Mouse (Mus musculus): ENCODE measurements around the gene Mchr1. TPM values are rescaled to one million over a fixed set of nuclear protein-coding genes. Genes with fewer than 3 reads are reported as not detected.

The Mchr1 gene
- polyA plus RNA-seq, 1 experiment from 2014 or later: 1.2 TPM

DNA sequence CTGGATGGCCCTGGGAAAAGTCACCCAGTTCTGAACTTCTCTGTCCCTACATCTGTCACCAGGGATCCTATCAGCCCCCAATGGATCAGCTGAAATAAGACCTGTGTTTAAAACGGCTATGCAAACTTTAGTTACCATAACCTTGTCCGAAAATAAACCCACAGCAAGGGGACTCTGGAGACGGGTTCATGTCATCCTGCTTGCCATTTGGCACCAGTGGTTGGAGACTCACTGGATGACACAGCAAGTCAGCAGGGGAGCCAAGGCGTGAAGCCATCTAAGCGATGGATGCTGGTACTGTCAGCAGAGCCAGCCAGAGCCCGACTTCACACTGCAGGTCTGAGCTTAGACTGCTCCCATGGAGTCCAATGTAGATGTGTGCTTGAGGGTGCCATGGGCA is 13.9 kb upstream of the Mchr1 start:
- Histone ChIP-seq H3K4me2 (ENCODE audit: low read depth, low read length) (no peak overlapping the region), H3K27ac (ENCODE audit: low read length) (no peak overlapping the region), H3K27me3 (ENCODE audit: control insufficient read depth, insufficient read depth, low read depth, low read length) (no peaks in the 10 kb centered on the region), H3K9me3 (ENCODE audit: control insufficient read depth, low read length) (no peaks in the 10 kb centered on the region), H3K36me3 (ENCODE audit: control insufficient read depth, insufficient read depth, low read length) (no peaks in the 10 kb centered on the region), H3K4me3 (ENCODE audit: low read length) (no peak overlapping the region), H3K4me1 (replicated peaks; ENCODE audit: control insufficient read depth, insufficient read depth, low read length) (no peaks in the 10 kb centered on the region), H3K9ac (ENCODE audit: low read length) (no peak overlapping the region)
- no peak for ATAC-seq (ENCODE audit: low read depth)
- WGBS: 45% methylated on average over 6 of the region's 6 CpGs

DNA sequence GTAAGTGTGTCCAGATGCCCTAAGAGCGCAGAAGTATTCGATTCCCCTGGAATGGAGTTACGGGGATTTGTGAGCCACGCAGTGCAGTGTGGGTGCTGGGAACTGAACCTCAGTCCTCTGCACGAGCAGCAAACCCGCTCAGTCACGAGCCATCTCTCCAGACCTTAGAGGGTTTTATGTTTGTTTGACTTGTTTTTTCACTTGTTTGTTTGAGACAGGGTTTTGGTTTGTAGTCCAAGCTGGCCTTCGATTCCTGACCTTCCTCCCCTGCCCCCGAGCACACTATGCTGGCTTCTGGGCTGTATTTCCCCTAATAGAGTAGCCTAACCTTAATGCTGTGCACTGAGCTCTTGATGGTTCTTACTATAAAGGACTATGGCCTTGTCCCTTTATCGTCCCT is 10.3 kb upstream of the Mchr1 start:
- H3K27me3 ChIP-seq (ENCODE audit: control insufficient read depth, insufficient read depth, low read depth, low read length): no peaks in the 10 kb centered on the region
- no peak for ATAC-seq (ENCODE audit: low read depth)
- no peaks in the 10 kb centered on the region for H3K4me1 ChIP-seq (replicated peaks; ENCODE audit: control insufficient read depth, insufficient read depth, low read length)
- 81% methylated on average over 10 of the region's 10 CpGs for WGBS
- H3K36me3 ChIP-seq (ENCODE audit: control insufficient read depth, insufficient read depth, low read length): no peaks in the 10 kb centered on the region
- no peak overlapping the region for H3K9ac ChIP-seq (ENCODE audit: low read length)
- no peak overlapping the region for H3K4me3 ChIP-seq (ENCODE audit: low read length)
- no peak overlapping the region for H3K4me2 ChIP-seq (ENCODE audit: low read depth, low read length)
- no peaks in the 10 kb centered on the region for H3K9me3 ChIP-seq (ENCODE audit: control insufficient read depth, low read length)
- H3K27ac ChIP-seq (ENCODE audit: low read length): no peak overlapping the region

DNA sequence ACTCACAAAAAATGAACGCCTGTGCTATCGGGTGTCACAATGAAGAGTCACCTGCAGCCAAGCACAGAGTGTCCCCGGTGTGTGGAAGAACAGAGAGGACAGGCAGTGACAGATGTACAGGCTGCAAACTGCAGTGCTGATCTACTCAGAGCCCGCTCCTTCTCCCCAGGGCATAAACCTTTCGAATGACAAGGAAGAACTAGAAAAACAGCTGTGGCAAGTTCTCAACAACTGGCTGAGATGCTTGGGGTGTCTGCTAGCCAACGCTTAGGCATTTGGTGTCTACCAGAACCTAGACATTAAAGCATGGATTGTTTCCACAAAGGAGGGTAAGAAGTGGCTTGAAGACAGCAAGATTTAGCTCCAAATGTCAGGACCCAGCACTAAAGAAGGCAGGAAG is 9.6 kb upstream of the Mchr1 start:
- H3K4me3 ChIP-seq (ENCODE audit: low read length): no peak overlapping the region
- H3K27ac ChIP-seq (ENCODE audit: low read length): no peak overlapping the region
- no peak overlapping the region for H3K9ac ChIP-seq (ENCODE audit: low read length)
- H3K4me2 ChIP-seq (ENCODE audit: low read depth, low read length): no peak overlapping the region
- H3K4me1 ChIP-seq (replicated peaks; ENCODE audit: control insufficient read depth, insufficient read depth, low read length): no peaks in the 10 kb centered on the region
- no peaks in the 10 kb centered on the region for H3K36me3 ChIP-seq (ENCODE audit: control insufficient read depth, insufficient read depth, low read length)
- no peaks in the 10 kb centered on the region for H3K27me3 ChIP-seq (ENCODE audit: control insufficient read depth, insufficient read depth, low read depth, low read length)
- no peak for ATAC-seq (ENCODE audit: low read depth)
- H3K9me3 ChIP-seq (ENCODE audit: control insufficient read depth, low read length): no peaks in the 10 kb centered on the region
- WGBS: 68% methylated on average over 6 of the region's 6 CpGs

DNA sequence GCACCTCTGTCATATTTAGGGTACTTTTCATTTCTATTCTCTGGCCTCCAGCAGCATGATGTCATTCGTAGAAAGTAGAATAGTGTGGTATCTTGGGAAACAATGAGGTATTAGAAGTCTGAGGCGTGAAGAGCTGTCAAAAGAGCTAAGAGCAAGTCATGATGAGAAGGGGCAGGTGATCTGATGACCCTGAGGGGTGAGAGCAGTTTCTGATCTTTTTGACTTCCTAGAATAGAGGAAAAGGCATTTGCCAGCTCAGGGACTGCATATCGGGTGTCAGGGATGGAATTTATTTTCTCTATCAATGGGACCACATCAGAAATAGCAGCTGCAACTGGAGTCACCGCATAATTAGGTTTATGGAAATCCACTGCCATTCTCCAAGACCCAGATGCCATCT is 8.5 kb upstream of the Mchr1 start:
- Histone ChIP-seq H3K36me3 (ENCODE audit: control insufficient read depth, insufficient read depth, low read length) (no peaks in the 10 kb centered on the region), H3K9ac (ENCODE audit: low read length) (no peak overlapping the region), H3K4me3 (ENCODE audit: low read length) (no peak overlapping the region), H3K4me1 (replicated peaks; ENCODE audit: control insufficient read depth, insufficient read depth, low read length) (no peaks in the 10 kb centered on the region), H3K27me3 (ENCODE audit: control insufficient read depth, insufficient read depth, low read depth, low read length) (no peaks in the 10 kb centered on the region), H3K27ac (ENCODE audit: low read length) (no peak overlapping the region), H3K9me3 (ENCODE audit: control insufficient read depth, low read length) (no peaks in the 10 kb centered on the region), H3K4me2 (ENCODE audit: low read depth, low read length) (no peak overlapping the region)
- 55% methylated on average over 4 of the region's 4 CpGs for WGBS
- no peak for ATAC-seq (ENCODE audit: low read depth)

DNA sequence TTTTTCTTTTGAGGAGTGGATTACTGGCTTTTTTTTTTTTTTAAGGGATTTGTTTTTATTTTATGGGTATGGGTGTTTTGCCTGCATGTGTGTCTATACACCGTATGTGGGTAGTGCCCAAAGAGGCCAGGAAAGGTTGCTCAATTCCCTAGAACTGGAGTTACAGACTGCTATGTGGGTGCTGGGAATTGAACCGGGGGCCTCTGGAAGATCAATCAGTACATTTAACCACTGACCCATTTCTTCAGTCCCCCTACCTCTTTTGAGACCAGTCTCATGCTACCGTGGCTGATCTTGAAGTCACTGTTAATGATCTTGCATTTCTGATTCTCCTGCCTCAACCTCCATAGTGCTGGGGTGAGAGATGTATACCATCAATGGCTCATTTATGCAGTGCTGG is 8.0 kb upstream of the Mchr1 start:
- H3K27me3 ChIP-seq (ENCODE audit: control insufficient read depth, insufficient read depth, low read depth, low read length): no peaks in the 10 kb centered on the region
- no peak overlapping the region for H3K4me2 ChIP-seq (ENCODE audit: low read depth, low read length)
- WGBS: 83% methylated on average over 3 of the region's 3 CpGs
- no peaks in the 10 kb centered on the region for H3K4me1 ChIP-seq (replicated peaks; ENCODE audit: control insufficient read depth, insufficient read depth, low read length)
- no peak overlapping the region for H3K9ac ChIP-seq (ENCODE audit: low read length)
- H3K36me3 ChIP-seq (ENCODE audit: control insufficient read depth, insufficient read depth, low read length): no peaks in the 10 kb centered on the region
- H3K9me3 ChIP-seq (ENCODE audit: control insufficient read depth, low read length): no peaks in the 10 kb centered on the region
- no peak overlapping the region for H3K27ac ChIP-seq (ENCODE audit: low read length)
- H3K4me3 ChIP-seq (ENCODE audit: low read length): no peak overlapping the region
- no peak for ATAC-seq (ENCODE audit: low read depth)

DNA sequence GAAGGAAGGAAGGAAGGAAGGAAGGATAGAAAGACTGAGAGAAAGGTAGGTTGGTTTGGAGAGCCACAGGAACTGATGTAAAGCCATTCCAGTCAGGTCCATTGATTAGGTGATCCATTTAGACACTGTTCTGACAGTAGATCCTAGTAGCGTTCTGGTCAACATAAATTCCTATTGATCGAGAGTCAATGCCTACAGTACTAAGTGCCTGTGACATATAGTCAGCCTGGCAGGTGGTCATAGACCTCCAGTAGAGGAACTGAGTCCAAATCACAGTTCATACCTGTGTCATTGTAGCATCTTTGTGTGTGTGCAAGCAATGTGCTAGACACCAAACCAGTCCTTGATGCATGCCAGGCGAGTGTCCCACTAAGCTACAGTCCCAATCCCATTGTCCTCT is 7.0 kb upstream of the Mchr1 start:
- Histone ChIP-seq H3K27me3 (ENCODE audit: control insufficient read depth, insufficient read depth, low read depth, low read length) (no peaks in the 10 kb centered on the region), H3K4me2 (ENCODE audit: low read depth, low read length) (no peak overlapping the region), H3K9me3 (ENCODE audit: control insufficient read depth, low read length) (no peaks in the 10 kb centered on the region), H3K9ac (ENCODE audit: low read length) (no peak overlapping the region), H3K4me3 (ENCODE audit: low read length) (no peak overlapping the region), H3K27ac (ENCODE audit: low read length) (no peak overlapping the region), H3K4me1 (replicated peaks; ENCODE audit: control insufficient read depth, insufficient read depth, low read length) (no peaks in the 10 kb centered on the region), H3K36me3 (ENCODE audit: control insufficient read depth, insufficient read depth, low read length) (no peaks in the 10 kb centered on the region)
- ATAC-seq (ENCODE audit: low read depth): no peak
- 88% methylated on average over 3 of the region's 3 CpGs for WGBS

DNA sequence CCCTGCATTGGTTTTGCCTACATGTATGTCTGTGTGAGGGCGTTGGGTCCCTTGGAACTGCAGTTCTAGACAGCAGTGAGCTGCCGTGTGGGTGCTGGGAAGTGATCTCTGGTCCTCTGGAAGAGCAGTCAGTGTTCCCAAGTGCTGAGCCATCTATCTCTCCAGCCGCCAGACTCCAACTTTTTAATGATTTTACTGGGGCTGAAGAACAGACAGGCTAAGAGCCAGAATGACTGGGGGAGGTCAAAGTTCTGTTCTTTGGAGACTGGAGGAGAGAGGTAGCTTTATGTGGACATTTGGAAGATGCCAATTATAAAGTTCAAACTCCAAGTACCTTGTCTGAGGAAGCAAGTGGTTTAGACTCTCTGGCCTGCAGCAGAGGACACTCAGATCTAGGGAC is 5.5 kb upstream of the Mchr1 start:
- WGBS: 59% methylated on average over 3 of the region's 3 CpGs
- Histone ChIP-seq H3K27ac (ENCODE audit: low read length) (no peak overlapping the region), H3K4me1 (replicated peaks; ENCODE audit: control insufficient read depth, insufficient read depth, low read length) (peaks cover 2% of the 10 kb centered on the region; the same call in 1 of the 2 replicates), H3K27me3 (ENCODE audit: control insufficient read depth, insufficient read depth, low read depth, low read length) (peaks cover 4% of the 10 kb centered on the region; the same call in 1 of the 2 replicates), H3K9me3 (ENCODE audit: control insufficient read depth, low read length) (no peaks in the 10 kb centered on the region), H3K9ac (ENCODE audit: low read length) (no peak overlapping the region), H3K4me2 (ENCODE audit: low read depth, low read length) (no peak overlapping the region), H3K36me3 (ENCODE audit: control insufficient read depth, insufficient read depth, low read length) (no peaks in the 10 kb centered on the region), H3K4me3 (ENCODE audit: low read length) (no peak overlapping the region)
- ATAC-seq (ENCODE audit: low read depth): no peak

DNA sequence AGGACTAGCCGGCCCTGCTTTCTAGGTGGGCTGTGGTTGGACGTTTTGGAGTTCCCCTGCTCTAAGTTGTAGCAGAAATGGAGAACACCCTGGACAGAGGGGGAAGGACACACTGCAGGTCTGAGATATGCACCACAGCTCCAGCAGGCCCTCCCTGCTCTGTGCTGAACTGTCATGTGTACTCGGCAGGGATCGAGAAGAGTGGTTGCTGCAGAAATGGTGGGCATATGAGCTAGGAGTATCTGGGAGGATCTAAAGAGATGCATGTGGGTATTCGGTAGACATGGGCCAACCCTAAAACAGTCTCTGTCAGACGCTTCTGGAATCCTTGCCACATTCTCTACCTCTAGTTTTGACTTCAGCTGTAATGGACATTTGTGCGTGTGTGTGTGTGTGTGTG is 4.0 kb upstream of the Mchr1 start:
- 68% methylated on average over 7 of the region's 7 CpGs for WGBS
- Histone ChIP-seq H3K4me2 (ENCODE audit: low read depth, low read length) (no peak overlapping the region), H3K9me3 (ENCODE audit: control insufficient read depth, low read length) (no peaks in the 10 kb centered on the region), H3K27ac (ENCODE audit: low read length) (no peak overlapping the region), H3K36me3 (ENCODE audit: control insufficient read depth, insufficient read depth, low read length) (no peaks in the 10 kb centered on the region), H3K9ac (ENCODE audit: low read length) (no peak overlapping the region), H3K4me1 (replicated peaks; ENCODE audit: control insufficient read depth, insufficient read depth, low read length) (peaks cover 12% of the 10 kb centered on the region), H3K27me3 (ENCODE audit: control insufficient read depth, insufficient read depth, low read depth, low read length) (peaks cover 4% of the 10 kb centered on the region; the same call in 1 of the 2 replicates), H3K4me3 (ENCODE audit: low read length) (no peak overlapping the region)
- no peak for ATAC-seq (ENCODE audit: low read depth)

DNA sequence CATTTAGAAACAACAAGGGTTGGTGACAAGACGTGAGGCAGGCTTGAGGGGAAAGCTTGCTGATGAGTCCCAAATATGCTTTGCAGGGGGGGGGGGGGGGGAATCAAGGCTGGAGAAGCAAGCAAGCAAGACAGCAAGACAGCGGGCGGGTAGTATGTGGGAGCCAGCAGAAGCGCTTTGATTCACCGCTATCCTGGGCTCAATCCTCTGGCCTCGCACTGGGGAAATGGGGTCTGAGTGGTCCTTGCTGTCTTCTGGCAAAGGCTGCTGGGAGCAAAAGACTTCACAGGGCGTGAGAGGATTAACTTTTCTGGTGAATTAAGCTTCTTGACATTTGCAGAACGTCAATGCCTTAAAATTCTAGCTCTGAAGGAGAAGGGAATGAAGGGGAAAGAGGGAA is 763 bp downstream of the Mchr1 start:
- peak overlapping the region; percentile 56 for H3K9ac ChIP-seq (ENCODE audit: low read length)
- 10% methylated on average over 8 of the region's 8 CpGs for WGBS
- ATAC-seq (ENCODE audit: low read depth): peak; percentile 45; the same call in 1 of the 2 replicates
- H3K4me2 ChIP-seq (ENCODE audit: low read depth, low read length): peak overlapping the region; percentile 63
- peaks cover 12% of the 10 kb centered on the region for H3K4me1 ChIP-seq (replicated peaks; ENCODE audit: control insufficient read depth, insufficient read depth, low read length)
- H3K4me3 ChIP-seq (ENCODE audit: low read length): peak overlapping the region; percentile 44
- H3K36me3 ChIP-seq (ENCODE audit: control insufficient read depth, insufficient read depth, low read length): no peaks in the 10 kb centered on the region
- H3K27me3 ChIP-seq (ENCODE audit: control insufficient read depth, insufficient read depth, low read depth, low read length): peaks cover 12% of the 10 kb centered on the region
- H3K27ac ChIP-seq (ENCODE audit: low read length): no peak overlapping the region
- no peaks in the 10 kb centered on the region for H3K9me3 ChIP-seq (ENCODE audit: control insufficient read depth, low read length)

DNA sequence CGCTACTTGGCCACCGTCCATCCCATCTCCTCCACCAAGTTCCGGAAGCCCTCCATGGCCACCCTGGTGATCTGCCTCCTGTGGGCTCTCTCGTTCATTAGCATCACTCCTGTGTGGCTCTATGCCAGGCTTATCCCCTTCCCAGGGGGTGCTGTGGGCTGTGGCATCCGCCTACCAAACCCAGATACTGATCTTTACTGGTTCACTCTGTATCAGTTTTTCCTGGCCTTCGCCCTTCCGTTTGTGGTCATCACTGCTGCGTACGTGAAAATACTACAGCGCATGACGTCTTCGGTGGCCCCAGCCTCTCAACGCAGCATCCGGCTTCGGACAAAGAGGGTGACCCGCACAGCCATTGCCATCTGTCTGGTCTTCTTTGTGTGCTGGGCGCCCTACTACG is 2.2 kb downstream of the Mchr1 start:
- H3K4me3 ChIP-seq (ENCODE audit: low read length): no peak overlapping the region
- WGBS: 88% methylated on average over 18 of the region's 18 CpGs
- H3K9me3 ChIP-seq (ENCODE audit: control insufficient read depth, low read length): no peaks in the 10 kb centered on the region
- no peak overlapping the region for H3K9ac ChIP-seq (ENCODE audit: low read length)
- peaks cover 12% of the 10 kb centered on the region for H3K27me3 ChIP-seq (ENCODE audit: control insufficient read depth, insufficient read depth, low read depth, low read length)
- H3K4me2 ChIP-seq (ENCODE audit: low read depth, low read length): no peak overlapping the region
- ATAC-seq (ENCODE audit: low read depth): no peak
- H3K27ac ChIP-seq (ENCODE audit: low read length): no peak overlapping the region
- H3K4me1 ChIP-seq (replicated peaks; ENCODE audit: control insufficient read depth, insufficient read depth, low read length): peaks cover 12% of the 10 kb centered on the region
- no peaks in the 10 kb centered on the region for H3K36me3 ChIP-seq (ENCODE audit: control insufficient read depth, insufficient read depth, low read length)
